Mouse (Mus musculus) lung, embryonic 16.5 days (tissue): ENCODE data around the gene Ace3. TPM values are rescaled to one million over a fixed set of nuclear protein-coding genes. Genes with fewer than 3 reads are reported as not detected.

Experiments
- ATAC-seq: fragments of 200-750 bp; cut with Nextera tagmentation; 2 replicates; pipeline ENCODE4 v1.8.0; 2017; ENCODE audit warnings: low read depth, mild to moderate bottlenecking, moderate library complexity
- H3K27ac ChIP-seq: fragments of 300-500 bp; sonication (generic); 2 replicates; pipeline ENCODE4 v1.5.1; 2014; ENCODE audit warnings: mild to moderate bottlenecking, control low read depth, low read length
- H3K27me3 ChIP-seq: fragments of 300-500 bp; sonication (generic); 2 replicates; pipeline ENCODE4 v1.6.1; 2014; ENCODE audit warnings: low read depth, low read length, mixed read lengths; ENCODE audit not compliant: control insufficient read depth, insufficient read depth
- H3K36me3 ChIP-seq: fragments of 300-500 bp; sonication (generic); 2 replicates; pipeline ENCODE4 v1.6.1; 2014; ENCODE audit warnings: low read length; ENCODE audit not compliant: control insufficient read depth, insufficient read depth
- H3K4me1 ChIP-seq: fragments of 300-500 bp; sonication (generic); replicated peaks from 2 replicates; pipeline ENCODE4 v1.6.1; 2014; ENCODE audit warnings: low read length, mixed read lengths; ENCODE audit not compliant: control insufficient read depth, insufficient read depth
- H3K4me2 ChIP-seq: fragments of 300-500 bp; sonication (generic); 2 replicates; pipeline ENCODE4 v1.6.1; 2014; ENCODE audit warnings: low read depth, low read length, control low read depth
- H3K4me3 ChIP-seq: fragments of 300-500 bp; sonication (generic); 2 replicates; pipeline ENCODE4 v1.5.1; 2014; ENCODE audit warnings: mild to moderate bottlenecking, low read length, control low read depth
- H3K9ac ChIP-seq: fragments of 300-500 bp; sonication (generic); 2 replicates; pipeline ENCODE4 v1.6.1; 2014; ENCODE audit warnings: low read length, control low read depth
- H3K9me3 ChIP-seq: fragments of 300-500 bp; sonication (generic); 2 replicates; pipeline ENCODE4 v1.6.1; 2016; ENCODE audit warnings: low read length; ENCODE audit not compliant: control insufficient read depth
- WGBS: fragments of 180-500 bp; shearing (Covaris S2); extraction: QIAGEN DNeasy Blood & Tissue Kit; methylation state at CpG from one replicate; pipeline ENCODE4 v1.1.7; 2014; 5-methylcytosine and 5-hydroxymethylcytosine counted together
- polyA plus RNA-seq: library from polyadenylated mRNA; unstranded; fragments of >200 nt; fragmentation: Nextera tagmentation; extraction: Ambion mirVana; gene quantifications from 2 replicates; pipeline ENCODE4 v1.2.1, GENCODE M21; 2015

Ace3 gene
- polyA plus RNA-seq = 0.34 and 0.45 TPM in 2 replicates

- no peaks in the 10 kb centered on the region for H3K36me3 ChIP-seq
- no peak for ATAC-seq
- H3K4me2 ChIP-seq = no peak within 1 kb of the TSS
- no peaks in the 10 kb centered on the region for H3K9me3 ChIP-seq
- H3K9ac ChIP-seq = no peak within 1 kb of the TSS
- 95% methylated on average over 3 of the region's 3 CpGs for WGBS
- H3K4me3 ChIP-seq = no peak within 1 kb of the TSS
- no peak within 1 kb of the TSS for H3K27ac ChIP-seq
- H3K27me3 ChIP-seq = no peaks in the 10 kb centered on the region
- H3K4me1 ChIP-seq = no peaks in the 10 kb centered on the region
Measured at GRCm38 (mm10) chr11:105994375-105994774, at the start of gene Ace3. Gene Ace3, plus strand, starts transcription at chr11:105994675.

GRCm38 (mm10) chr11:105944770-105945672, 49.5 kb upstream of the Ace3 start:
- H3K36me3 ChIP-seq = no peaks in the 10 kb centered on the region
- peak overlapping the region; percentile 69 for H3K4me3 ChIP-seq
- ATAC-seq = peak; percentile 62
- H3K27me3 ChIP-seq = peaks cover 6% of the 10 kb centered on the region; the same call in 1 of the 2 replicates
- no peaks in the 10 kb centered on the region for H3K9me3 ChIP-seq
- H3K4me1 ChIP-seq = peaks cover 32% of the 10 kb centered on the region
- peak overlapping the region; percentile 96 for H3K4me2 ChIP-seq
- peak overlapping the region; percentile 75; the same call in 1 of the 2 replicates for H3K9ac ChIP-seq
- peak overlapping the region; percentile 94 for H3K27ac ChIP-seq
- WGBS = 49% methylated on average over 16 of the region's 16 CpGs

- Histone ChIP-seq H3K4me3 (no peak overlapping the region), H3K36me3 (no peaks in the 10 kb centered on the region), H3K27me3 (peaks cover 6% of the 10 kb centered on the region; the same call in 1 of the 2 replicates), H3K9ac (peak overlapping the region; percentile 32), H3K27ac (peak overlapping the region; percentile 94), H3K4me1 (peaks cover 32% of the 10 kb centered on the region), H3K4me2 (no peak overlapping the region), H3K9me3 (no peaks in the 10 kb centered on the region)
- ATAC-seq = 0 out of 2 replicates have a peak, but pooled peaks have one; percentile 19
- 32% methylated on average over 11 of the region's 11 CpGs for WGBS
Measured at GRCm38 (mm10) chr11:105946694-105947154, 47.8 kb upstream of the Ace3 start.

GRCm38 (mm10) chr11:105948255-105948654, 46.2 kb upstream of the Ace3 start:
- WGBS = 60% methylated on average over 2 of the region's 2 CpGs
- Histone ChIP-seq H3K4me1 (peaks cover 35% of the 10 kb centered on the region), H3K9me3 (no peaks in the 10 kb centered on the region), H3K9ac (no peak overlapping the region), H3K27me3 (0 out of 2 replicates have a peak, but pooled peaks cover under 1% of the 10 kb centered on the region), H3K36me3 (no peaks in the 10 kb centered on the region), H3K4me2 (no peak overlapping the region), H3K4me3 (no peak overlapping the region), H3K27ac (no peak overlapping the region)
- no peak for ATAC-seq

- 53% methylated on average over 4 of the region's 4 CpGs for WGBS
- no peaks in the 10 kb centered on the region for H3K27me3 ChIP-seq
- H3K9ac ChIP-seq = no peak overlapping the region
- peaks cover 20% of the 10 kb centered on the region for H3K4me1 ChIP-seq
- no peaks in the 10 kb centered on the region for H3K9me3 ChIP-seq
- H3K4me3 ChIP-seq = no peak overlapping the region
- H3K4me2 ChIP-seq = no peak overlapping the region
- H3K27ac ChIP-seq = no peak overlapping the region
- no peaks in the 10 kb centered on the region for H3K36me3 ChIP-seq
- no peak for ATAC-seq
Measured at GRCm38 (mm10) chr11:105950519-105950918, 44.0 kb upstream of the Ace3 start.

GRCm38 (mm10) chr11:105951601-105952044, 42.9 kb upstream of the Ace3 start:
- H3K36me3 ChIP-seq = no peaks in the 10 kb centered on the region
- H3K9me3 ChIP-seq = no peaks in the 10 kb centered on the region
- WGBS = 50% methylated on average over 3 of the region's 3 CpGs
- no peak overlapping the region for H3K4me2 ChIP-seq
- peaks cover 11% of the 10 kb centered on the region for H3K4me1 ChIP-seq
- H3K4me3 ChIP-seq = no peak overlapping the region
- no peaks in the 10 kb centered on the region for H3K27me3 ChIP-seq
- no peak for ATAC-seq
- H3K9ac ChIP-seq = no peak overlapping the region
- no peak overlapping the region for H3K27ac ChIP-seq

GRCm38 (mm10) chr11:105952111-105952510, 42.4 kb upstream of the Ace3 start:
- no peaks in the 10 kb centered on the region for H3K36me3 ChIP-seq
- no peak overlapping the region for H3K4me3 ChIP-seq
- WGBS = 85% methylated on average over 9 of the region's 9 CpGs
- no peaks in the 10 kb centered on the region for H3K9me3 ChIP-seq
- peaks cover 6% of the 10 kb centered on the region for H3K4me1 ChIP-seq
- H3K27ac ChIP-seq = no peak overlapping the region
- no peaks in the 10 kb centered on the region for H3K27me3 ChIP-seq
- H3K4me2 ChIP-seq = no peak overlapping the region
- no peak overlapping the region for H3K9ac ChIP-seq
- no peak for ATAC-seq

GRCm38 (mm10) chr11:105952911-105953386, 41.5 kb upstream of the Ace3 start, which contains the start of gene Cyb561:
Gene Cyb561, minus strand, starts transcription at chr11:105953336.
- no peak within 1 kb of the TSS for H3K27ac ChIP-seq

GRCm38 (mm10) chr11:105953402-105953801, 41.1 kb upstream of the Ace3 start:
- H3K9me3 ChIP-seq = no peaks in the 10 kb centered on the region
- peak; percentile 21; the same call in 1 of the 2 replicates for ATAC-seq
- no peaks in the 10 kb centered on the region for H3K27me3 ChIP-seq
- no peak overlapping the region for H3K4me3 ChIP-seq
- H3K4me2 ChIP-seq = no peak overlapping the region
- WGBS = 50% methylated on average over 6 of the region's 6 CpGs
- no peaks in the 10 kb centered on the region for H3K36me3 ChIP-seq
- no peak overlapping the region for H3K27ac ChIP-seq
- no peak overlapping the region for H3K9ac ChIP-seq
- H3K4me1 ChIP-seq = peaks cover 3% of the 10 kb centered on the region; the same call in 1 of the 2 replicates

More at GRCm38 (mm10) chr11:105952911-105953386, 41.5 kb upstream of the Ace3 start, which contains the start of gene Cyb561:
- ATAC-seq = peak; percentile 56; the same call in 1 of the 2 replicates
- Histone ChIP-seq H3K9ac (no peak within 1 kb of the TSS), H3K4me2 (no peak within 1 kb of the TSS), H3K36me3 (no peaks in the 10 kb centered on the region), H3K27me3 (no peaks in the 10 kb centered on the region), H3K9me3 (no peaks in the 10 kb centered on the region), H3K4me3 (no peak within 1 kb of the TSS), H3K4me1 (peaks cover 3% of the 10 kb centered on the region; the same call in 1 of the 2 replicates)
- 52% methylated on average over 12 of the region's 12 CpGs for WGBS
